Mouse (Mus musculus): ENCODE results near the gene Pstk. TPM values are rescaled to one million over a fixed set of nuclear protein-coding genes. Genes with fewer than 3 reads are reported as not detected.
"Not testable (repeated sequence)": the region's sequence is repeated elsewhere in the genome, so short reads cannot be mapped to it uniquely, and the experiment has no call there.

The Pstk gene
- total RNA-seq (2014; fragmentation: Nextera tagmentation) (21.3 and 35.3 TPM in 2 replicates), total RNA-seq (2017) (9.2 and 30.5 TPM in 2 replicates)

DNA sequence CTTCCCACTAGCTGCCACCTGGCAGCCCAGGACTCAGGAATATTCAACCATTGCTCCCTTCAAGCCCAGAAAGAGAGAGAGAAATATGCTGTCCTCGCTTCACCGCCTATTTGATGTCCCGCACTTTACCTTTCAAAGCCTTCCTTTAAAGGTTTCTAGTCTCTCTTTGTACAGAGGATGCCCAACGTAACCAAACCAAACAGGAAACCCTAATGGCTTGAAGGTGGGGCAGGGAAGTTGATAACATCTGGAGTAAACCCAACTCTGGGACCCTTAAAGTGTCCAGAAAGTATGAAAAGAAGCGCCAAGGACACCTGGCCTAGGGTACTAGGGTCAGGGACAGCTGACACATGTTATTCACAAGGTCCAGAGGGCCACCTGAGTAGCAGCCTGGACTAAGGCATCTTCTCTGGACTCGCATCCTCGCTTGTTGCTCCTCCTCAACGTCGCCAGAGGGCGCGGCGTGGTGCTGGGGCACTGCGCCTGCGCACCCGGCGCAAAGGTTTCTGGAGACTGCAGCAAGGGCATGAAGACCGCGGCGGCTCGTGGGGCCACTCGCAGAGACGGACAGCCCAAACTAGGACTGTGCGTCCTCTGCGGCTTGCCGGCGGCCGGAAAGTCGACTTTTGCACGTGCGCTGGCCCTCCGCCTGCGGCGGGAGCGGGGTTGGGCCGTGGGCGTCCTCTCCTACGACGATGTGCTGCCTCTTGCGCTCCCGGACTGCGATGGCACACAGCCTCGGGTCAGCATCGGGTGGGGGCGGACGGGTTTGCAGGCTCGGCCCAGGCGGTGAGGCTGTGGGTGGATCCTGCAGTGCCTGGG is at the start of gene Pstk:
TSS of gene Pstk (plus strand) at position 494 of the 822 bp plus-strand sequence.
- ATAC-seq (replicated peaks; ENCODE audit: low FRiP score, low TSS enrichment, poor library complexity, severe bottlenecking) = peak; percentile 92

DNA sequence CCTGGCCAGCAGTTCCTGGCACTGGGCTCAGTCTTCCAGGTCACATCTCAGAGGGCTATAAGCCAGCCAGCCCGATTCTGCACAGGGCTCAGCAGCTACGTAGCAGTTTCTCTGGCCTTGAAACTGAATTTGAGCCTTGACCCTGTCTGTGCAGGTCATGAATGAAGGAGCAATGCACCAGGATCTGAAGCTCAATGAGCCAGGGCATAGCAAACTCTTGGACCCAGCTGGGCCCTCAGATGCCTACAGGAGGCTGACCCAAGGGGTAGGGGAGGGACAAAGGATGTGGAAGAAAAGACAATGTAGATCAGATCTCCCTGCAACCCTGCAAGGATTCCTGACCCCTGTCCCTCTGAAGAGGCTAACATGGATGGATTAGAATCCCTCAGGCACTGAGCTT is 48.7 kb upstream of the Pstk start, which contains the start of gene Cuzd1:
TSS of gene Cuzd1 (minus strand) at position 101 of the 400 bp plus-strand sequence.
- ATAC-seq (replicated peaks; ENCODE audit: low FRiP score, low TSS enrichment, poor library complexity, severe bottlenecking) = no peak

DNA sequence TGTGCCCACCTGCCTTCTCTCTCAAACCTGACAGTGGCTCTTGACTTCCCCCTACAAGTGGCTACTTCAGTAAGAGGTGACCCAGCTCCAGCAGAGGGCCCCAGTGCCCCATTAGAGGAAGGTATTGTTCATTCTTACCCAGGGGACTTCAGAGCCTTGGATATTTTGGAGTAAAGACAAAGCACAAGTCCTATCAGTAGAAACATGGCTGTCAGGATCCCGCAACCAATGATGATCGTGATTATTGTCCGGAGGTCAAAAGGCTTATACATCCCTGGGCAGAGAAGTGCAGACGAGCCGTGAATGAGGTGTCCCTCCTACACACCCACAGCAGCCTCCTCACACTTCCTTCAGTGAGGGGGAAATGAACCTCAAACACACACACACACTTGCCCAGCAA is 43.9 kb upstream of the Pstk start:
- ATAC-seq (replicated peaks; ENCODE audit: low FRiP score, low TSS enrichment, poor library complexity, severe bottlenecking) = no peak

DNA sequence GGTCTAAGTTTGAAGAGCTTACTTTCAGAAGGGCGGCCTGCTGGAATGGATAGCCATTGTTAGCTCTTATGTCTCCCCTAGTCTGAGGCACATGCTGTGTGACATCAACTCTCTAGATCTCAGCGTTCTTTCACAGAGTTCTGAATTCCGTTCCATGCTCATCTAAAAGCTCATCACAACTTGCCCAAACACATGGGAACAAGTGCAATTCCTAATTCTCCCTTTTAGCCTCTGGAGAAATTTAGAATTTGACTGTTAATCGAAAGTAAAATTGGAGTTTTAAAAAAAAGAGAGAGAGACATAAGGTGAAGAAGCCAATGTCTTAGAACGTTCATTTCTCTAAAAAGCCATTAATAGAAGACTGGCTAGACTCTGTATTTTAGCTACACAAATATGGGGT is 41.5 kb upstream of the Pstk start, which contains the start of gene Fam24b:
TSS of gene Fam24b (minus strand) at position 101 of the 400 bp plus-strand sequence.
- no peak for ATAC-seq (replicated peaks; ENCODE audit: low FRiP score, low TSS enrichment, poor library complexity, severe bottlenecking)

DNA sequence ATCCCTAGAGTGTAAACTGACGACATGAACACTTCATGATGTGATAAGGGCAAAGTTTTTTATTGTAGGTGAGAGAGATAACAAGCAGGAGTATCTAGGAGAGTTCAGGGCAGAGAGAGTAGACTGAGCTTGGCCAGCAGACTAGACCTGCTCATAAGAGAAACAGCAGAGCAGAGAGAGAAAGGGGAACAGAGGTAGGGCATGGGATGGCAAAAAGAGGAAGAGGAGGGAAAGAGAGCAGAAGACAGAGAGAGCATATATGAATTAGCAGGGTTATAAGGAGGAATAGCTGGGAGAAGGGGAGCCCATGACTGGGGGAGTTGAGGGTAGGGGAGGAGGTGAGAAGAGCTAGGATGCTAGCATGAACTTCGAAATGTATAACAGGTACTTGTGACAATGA is 39.3 kb upstream of the Pstk start:
- ATAC-seq (replicated peaks; ENCODE audit: low FRiP score, low TSS enrichment, poor library complexity, severe bottlenecking) = no peak

DNA sequence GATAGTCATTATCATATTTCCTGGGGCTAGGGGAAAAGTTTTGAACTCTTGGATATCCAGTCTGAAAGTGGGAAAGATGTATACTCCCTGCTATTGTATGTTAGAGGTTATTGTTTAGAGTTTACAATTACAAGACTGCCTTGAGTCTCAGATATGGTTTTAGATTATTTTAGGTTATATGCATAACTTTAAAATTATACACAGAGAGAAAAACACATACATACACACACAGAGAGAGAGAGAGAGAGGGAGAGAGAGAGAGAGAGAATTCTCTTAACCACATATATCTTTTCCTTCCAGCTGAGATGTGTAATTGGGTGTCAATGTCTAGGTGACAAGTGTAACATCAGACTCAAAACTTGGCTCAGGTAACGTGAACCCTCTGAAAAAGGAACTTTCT is 37.4 kb upstream of the Pstk start, which contains the start of gene Fam24a:
TSS of gene Fam24a (plus strand) at position 301 of the 400 bp plus-strand sequence.
- no peak for ATAC-seq (replicated peaks; ENCODE audit: low FRiP score, low TSS enrichment, poor library complexity, severe bottlenecking)

DNA sequence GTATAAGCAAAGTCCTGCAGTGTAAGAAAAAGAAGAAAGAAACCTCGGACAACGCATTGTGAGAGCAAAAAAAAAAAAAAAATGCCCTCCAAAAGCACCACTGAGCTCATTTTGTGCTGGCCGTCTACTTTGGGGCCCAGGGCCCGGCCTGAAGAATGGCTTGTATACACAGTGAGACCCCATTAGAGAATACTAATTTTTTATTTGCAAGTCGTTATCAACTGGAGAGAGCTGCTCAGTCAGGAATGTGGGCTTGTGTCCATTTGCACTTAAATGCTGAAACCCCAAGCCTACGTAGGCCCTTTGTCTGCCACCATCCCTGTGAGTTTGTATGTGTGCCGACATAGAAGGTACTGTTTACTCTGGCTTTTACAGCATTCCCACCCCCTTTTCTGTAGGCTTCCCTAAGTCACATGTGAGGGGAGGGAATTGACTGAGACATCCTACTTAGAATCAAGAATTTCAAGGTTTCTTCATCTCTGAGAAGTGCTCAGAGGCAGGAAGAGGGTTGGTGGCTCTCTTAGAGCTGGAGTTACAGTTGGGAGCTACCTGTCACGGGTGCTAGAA is 33.4 kb upstream of the Pstk start:
- no peak for ATAC-seq (replicated peaks; ENCODE audit: low FRiP score, low TSS enrichment, poor library complexity, severe bottlenecking)

DNA sequence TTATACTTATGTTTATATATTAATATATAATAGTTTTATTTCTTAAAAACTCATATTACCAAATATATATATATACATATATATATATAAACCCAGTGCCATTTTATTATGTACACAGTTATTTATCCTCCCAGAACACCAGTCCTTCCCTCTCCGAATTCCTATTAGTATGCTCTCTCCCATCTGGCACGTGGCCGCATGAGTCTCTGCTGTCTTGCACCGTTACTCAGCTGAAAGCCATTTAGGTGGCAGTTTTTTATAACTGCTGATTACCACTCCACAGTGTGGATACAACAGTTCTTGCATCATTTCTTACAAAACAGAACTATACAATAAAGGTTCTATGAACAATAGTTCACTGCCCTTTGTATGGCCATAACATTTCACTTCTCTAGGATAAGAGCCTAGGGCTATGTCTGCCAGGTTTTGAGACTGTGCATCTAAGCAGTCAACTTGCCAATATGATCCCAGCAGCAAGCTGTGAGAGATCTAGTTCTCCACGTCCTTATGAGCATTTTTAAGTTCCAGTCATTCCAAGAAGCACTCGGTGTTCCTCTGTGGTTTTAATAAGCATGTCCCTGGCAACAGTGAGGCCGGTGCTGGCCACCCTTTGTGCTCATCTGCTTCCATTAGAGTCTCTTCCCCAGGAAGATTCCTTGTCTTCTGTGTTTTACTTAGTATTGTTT is 24.9 kb upstream of the Pstk start:
- ATAC-seq (replicated peaks; ENCODE audit: low FRiP score, low TSS enrichment, poor library complexity, severe bottlenecking) = no peak

DNA sequence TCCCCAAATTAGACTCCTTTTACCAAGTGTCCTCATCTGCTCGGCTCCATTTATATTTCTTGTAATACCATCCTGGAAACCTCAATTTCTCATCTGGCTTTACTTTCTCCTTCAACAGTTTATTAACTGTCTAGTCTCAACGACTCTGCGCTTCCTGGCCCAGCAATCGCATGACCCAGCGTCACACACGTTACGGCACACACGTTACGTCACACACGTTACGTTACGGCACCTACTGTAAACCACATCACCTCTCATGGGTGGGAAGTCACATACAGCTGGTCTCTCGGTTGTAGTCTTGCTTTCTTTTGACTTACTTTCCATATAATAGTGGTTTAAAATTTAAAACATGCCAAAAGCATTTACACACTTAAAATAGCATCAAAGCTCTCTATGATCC is 14.8 kb upstream of the Pstk start:
- ATAC-seq (replicated peaks; ENCODE audit: low FRiP score, low TSS enrichment, poor library complexity, severe bottlenecking) = no peak

DNA sequence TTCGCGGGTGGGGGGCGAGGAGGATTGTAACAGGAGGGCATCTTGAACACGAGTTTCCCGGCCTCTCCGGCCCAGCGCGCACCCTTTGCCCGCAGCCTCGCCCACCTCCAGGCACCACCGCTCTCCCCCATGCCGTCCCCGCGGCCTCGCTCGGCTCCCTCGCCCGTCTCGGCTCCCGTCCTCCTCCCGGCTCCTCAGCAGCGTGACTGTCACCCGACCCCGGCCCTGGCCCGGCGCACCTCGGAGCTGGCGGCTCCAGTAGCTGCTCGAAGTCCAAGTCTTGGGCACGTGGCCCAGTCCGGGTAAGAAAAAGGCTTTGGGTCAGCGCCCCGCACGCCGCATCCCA is 8.7 kb upstream of the Pstk start:
- peak; percentile 62 for ATAC-seq (replicated peaks; ENCODE audit: low FRiP score, low TSS enrichment, poor library complexity, severe bottlenecking)

DNA sequence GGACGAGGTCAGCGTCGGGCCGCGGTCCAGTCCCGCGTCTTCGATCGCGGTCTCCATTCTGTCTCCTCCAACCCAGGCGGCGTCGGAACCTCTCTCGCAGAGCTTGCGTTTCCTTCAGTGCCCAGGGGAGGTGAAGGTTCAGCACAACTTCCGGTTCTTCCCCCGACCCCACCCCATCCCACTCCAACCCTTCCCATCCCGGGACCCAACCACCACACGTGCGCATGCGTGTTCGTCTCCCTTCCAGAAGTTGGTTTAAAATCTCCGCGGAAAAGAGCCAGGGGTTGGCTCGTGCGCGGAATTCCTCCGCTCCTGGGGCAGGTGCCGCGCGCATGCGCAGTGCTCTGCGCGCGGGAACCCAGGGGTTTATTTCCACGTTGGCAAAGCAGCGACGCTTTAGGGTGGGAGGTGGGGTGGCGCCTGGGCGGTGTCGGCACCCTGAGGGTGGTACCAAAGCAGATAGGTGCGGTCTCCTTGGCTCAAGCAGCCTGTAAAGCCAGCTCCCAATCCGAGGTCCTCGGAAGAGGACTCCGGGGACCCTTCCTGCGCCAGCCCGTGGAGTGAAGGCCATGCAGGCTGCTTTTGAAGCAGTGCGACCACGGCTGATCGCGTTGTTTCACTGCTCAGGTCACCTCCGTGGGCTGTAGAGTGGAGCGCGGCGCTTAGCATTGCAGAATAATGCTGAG is 8.2 kb upstream of the Pstk start, which contains the start of gene 2310057M21Rik:
TSS of gene 2310057M21Rik (minus strand) at position 145 of the 686 bp plus-strand sequence.
- peak; percentile 92 for ATAC-seq (replicated peaks; ENCODE audit: low FRiP score, low TSS enrichment, poor library complexity, severe bottlenecking)

DNA sequence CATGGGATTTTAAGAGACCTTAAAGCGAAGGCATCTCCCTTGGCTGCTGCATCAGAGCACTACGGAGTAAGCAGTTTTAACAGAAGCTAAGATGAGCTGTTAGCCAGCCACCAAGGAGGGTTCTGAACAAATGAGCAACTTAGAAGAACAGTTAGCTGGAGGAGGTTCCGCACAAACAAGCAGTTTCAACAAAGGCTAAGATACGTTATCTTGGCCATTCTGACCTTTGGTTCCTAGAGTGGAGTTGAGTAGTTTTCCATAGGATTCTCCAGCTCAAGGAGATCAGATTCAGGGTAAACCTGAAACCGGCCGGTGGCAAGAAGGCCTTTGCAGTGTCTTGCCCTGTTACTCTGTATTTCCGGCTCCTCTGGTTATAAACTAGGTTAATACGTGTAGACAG is 6.8 kb upstream of the Pstk start:
- no peak for ATAC-seq (replicated peaks; ENCODE audit: low FRiP score, low TSS enrichment, poor library complexity, severe bottlenecking)

DNA sequence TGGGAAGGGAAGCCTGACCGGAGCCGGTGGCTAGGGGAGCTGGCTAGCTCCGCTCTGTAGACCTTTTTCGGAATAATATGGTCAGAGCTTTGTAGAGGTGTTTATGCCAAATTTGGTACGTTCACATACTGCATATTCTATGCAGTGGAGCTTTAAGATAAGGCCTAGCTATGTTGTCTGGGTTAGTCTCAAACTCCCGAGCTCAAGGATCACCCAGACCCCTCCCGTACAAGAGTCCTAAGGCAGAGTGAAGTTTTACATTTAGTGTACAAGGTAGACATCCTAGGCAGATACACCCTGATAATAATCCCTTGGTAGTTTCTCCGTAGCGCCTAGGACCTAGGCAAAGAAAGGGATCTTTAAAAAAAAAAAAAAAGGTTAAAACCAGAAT is 524 bp downstream of the Pstk start:
- ATAC-seq (replicated peaks; ENCODE audit: low FRiP score, low TSS enrichment, poor library complexity, severe bottlenecking) = peak; percentile 49

DNA sequence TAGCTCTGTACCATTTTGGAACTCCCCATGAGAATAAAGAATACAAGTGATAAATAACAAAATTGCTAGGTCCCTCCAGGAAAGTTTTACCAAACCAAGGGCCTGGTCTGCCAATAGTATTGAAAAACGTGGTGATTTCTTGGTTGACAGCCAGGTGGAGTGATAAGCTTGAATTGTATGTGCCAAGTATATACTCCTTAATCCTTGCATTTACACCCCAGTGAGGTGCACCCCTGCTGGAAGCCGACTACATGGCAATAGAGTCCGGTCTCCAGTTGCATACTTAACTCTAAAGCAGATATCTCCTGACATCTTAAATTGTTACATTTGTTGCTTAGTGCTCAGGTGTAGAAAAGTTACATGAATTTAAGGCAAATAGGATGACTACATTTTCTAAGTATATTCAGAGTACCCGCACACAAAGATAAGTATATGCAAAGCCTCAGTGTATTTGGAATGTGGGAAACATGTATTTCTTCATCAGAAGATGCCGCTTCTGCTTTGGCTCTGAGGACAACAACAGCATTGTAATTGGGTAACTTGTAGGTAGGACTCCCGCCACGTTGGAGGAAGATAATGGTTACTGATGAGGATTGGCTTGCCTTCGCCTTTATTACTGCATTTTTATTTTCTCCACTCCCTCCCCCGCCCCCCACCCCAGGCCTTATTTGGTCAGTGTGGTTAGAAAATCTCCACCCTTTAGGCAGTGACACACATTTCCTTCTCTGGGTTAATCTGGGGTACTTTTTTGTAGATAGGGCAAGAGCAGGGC is 1.1 kb downstream of the Pstk start:
- peak; percentile 55 for ATAC-seq (replicated peaks; ENCODE audit: low FRiP score, low TSS enrichment, poor library complexity, severe bottlenecking)

DNA sequence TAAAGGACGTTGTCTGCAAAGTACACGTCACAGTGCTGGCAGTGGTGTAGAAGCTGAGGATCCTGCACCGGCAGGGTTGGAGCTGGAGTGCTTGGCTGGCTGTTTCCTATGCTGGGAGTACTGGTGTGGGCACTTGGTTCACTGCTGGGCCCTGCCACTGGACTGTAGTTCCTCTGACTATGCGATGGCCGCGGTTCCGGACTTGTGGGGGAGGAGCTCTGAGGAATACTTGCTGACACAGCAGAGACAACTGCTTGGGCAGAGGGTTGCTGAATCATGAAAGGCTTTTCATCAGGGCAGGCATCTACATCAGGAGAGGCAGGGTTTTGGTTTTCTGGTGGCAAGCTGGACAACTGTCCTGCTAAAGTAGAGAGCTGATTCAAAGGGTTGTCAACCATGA is 20.8 kb downstream of the Pstk start:
- ATAC-seq (replicated peaks; ENCODE audit: low FRiP score, low TSS enrichment, poor library complexity, severe bottlenecking) = not testable (repeated sequence)

DNA sequence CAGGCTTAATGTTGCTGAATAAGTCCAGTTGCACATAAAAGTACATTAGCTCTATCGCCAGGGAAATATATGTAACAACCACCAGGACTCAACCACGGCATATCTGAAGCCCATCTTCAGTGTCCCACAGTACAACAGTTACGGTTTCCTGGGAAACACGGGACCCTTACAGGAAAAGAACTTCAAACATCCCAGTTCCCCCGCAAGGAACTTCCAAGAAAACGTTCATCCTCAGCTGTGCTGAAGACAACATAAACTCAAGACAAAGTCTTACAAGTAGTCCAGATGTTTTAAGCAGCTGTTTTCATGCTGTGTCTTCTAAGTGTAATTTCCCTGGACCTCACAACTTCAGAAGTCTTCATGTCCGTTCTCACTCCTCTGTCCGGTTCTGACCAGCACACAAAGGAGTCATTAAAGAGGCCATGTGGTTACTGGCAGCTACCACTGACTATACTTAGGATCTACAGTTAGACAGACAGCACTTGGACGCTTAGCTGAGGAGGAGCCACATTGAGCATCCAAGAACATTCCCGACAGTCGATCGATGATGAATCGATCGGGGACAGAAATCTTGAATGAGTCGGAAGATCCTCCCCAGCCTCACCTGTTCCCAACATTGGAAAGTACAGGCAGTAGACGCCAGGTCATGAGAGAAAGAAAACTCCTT is 38.5 kb downstream of the Pstk start:
- ATAC-seq (replicated peaks; ENCODE audit: low FRiP score, low TSS enrichment, poor library complexity, severe bottlenecking) = 0 out of 2 replicates have a peak, but pooled peaks have one; percentile 29

DNA sequence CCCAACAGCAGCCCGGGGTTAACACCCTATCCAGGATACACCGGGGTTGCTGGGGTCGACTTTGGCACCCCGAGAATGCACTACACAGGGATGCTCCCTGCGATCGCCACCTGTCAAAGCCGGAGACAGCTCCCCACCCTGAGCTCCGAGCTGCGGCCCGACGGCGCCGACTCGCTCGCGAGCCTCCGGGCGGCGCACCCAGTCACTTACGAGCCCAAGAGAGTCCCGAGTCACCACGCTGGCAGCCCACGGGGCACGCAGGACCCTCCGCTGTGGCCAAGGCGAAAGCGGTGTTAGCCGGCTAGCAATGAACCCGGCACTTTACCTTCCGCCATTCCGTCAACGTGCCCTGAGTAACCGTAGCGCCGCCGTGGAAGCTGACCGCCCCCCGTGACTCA is 39.0 kb downstream of the Pstk start:
- peak; percentile 46 for ATAC-seq (replicated peaks; ENCODE audit: low FRiP score, low TSS enrichment, poor library complexity, severe bottlenecking)

DNA sequence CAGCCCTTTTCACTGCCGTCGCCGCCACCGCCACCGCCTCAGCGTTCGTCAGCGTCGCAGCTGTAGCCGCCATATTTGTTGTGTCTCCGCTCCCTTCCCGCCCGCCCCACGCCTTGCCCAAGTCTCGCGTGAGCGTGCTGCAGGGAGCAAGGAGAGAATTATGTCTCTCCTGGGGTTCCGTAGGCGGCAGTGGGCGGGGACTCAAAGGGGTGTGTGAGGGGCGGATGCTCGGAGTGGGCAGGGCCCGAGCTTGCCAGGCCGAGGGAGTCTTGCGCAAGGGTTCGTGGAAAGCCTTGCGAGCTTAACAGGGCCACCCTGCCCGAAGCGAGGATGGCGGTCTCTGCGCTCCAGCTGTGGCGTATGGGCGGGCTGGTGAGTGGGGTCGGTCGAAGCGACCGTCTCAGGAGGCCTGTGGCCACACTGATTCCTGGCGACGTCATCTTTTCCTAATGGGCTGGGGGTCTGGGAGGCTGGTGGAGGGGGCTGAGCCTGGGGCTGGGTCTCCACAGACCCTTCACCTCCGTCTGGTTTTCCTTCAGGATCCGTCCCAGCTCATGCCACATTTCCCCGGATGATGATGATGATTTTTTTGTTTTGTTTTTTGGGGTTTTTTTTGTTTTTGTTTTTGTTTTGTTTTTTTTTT is 39.6 kb downstream of the Pstk start, which contains the start of the genes Ikzf5 and Acadsb:
TSS of gene Ikzf5 (minus strand) at position 106 of the 643 bp plus-strand sequence.
TSS of gene Acadsb (plus strand) at position 186 of the 643 bp plus-strand sequence.
- peak; percentile 97 for ATAC-seq (replicated peaks; ENCODE audit: low FRiP score, low TSS enrichment, poor library complexity, severe bottlenecking)
